Mouse (Mus musculus) C2C12 (cell line): Measurements from ENCODE around the gene AI182371.

ENCODE experiments used
- CTCF ChIP-seq: IDR thresholded peaks from one replicate; pipeline ENCODE4 v1.5.1; 2011; ENCODE audit not compliant: control insufficient read depth, insufficient read depth, insufficient read length
- MYOD1 ChIP-seq: IDR thresholded peaks from one replicate; pipeline ENCODE4 v1.6.1; 2011; ENCODE audit warnings: low read depth; ENCODE audit not compliant: control insufficient read depth, insufficient read length
- MYOG ChIP-seq: IDR thresholded peaks from one replicate; pipeline ENCODE4 v1.6.1; 2011; ENCODE audit not compliant: control insufficient read depth, insufficient read length; ENCODE audit errors: extremely low read depth
- USF1 ChIP-seq: IDR thresholded peaks from one replicate; pipeline ENCODE4 v1.6.1; 2011; ENCODE audit warnings: low read depth, mild to moderate bottlenecking, control low read depth, moderate library complexity

- TF ChIP-seq CTCF (no peak), MYOD1 (no peak), MYOG (no peak), USF1 (no peak)
Measured at GRCm38 (mm10) chr2:35079166-35079565, 22.2 kb downstream of the AI182371 start.
